Mouse (Mus musculus) limb, embryonic 14.5 days (tissue): Measurements from ENCODE around the gene Katnal1. TPM values are rescaled to one million over a fixed set of nuclear protein-coding genes. Genes with fewer than 3 reads are reported as not detected.

Source experiments
- ATAC-seq: fragments of 200-750 bp; cut with Nextera tagmentation; 2 replicates; pipeline ENCODE4 v1.8.0; 2017; ENCODE audit warnings: low read depth, moderate number of reproducible peaks, moderate TSS enrichment; ENCODE audit not compliant: low FRiP score
- DNase-seq: peaks from one replicate; pipeline ENCODE4 v3.0.0-alpha.2; 2015; ENCODE audit warnings: low spot score
- H3K27ac ChIP-seq: fragments of 300-500 bp; sonication (generic); replicated peaks from 2 replicates; pipeline ENCODE4 v1.5.1; 2014; ENCODE audit warnings: low read depth, mild to moderate bottlenecking, low read length, moderate library complexity, mixed read lengths
- H3K27me3 ChIP-seq: fragments of 300-500 bp; sonication (generic); 2 replicates; pipeline ENCODE4 v1.6.1; 2014; ENCODE audit warnings: low read length, mixed read lengths; ENCODE audit not compliant: control insufficient read depth, insufficient read depth
- H3K36me3 ChIP-seq: fragments of 300-500 bp; sonication (generic); 2 replicates; pipeline ENCODE4 v1.6.1; 2014; ENCODE audit warnings: mild to moderate bottlenecking, low read length, moderate library complexity, mixed read lengths; ENCODE audit not compliant: control insufficient read depth, insufficient read depth
- H3K4me1 ChIP-seq: fragments of 300-500 bp; sonication (generic); 2 replicates; pipeline ENCODE4 v1.6.1; 2014; ENCODE audit warnings: antibody characterized with exemption, low read length, mixed read lengths; ENCODE audit not compliant: control insufficient read depth, insufficient read depth
- H3K4me2 ChIP-seq: fragments of 300-500 bp; sonication (generic); replicated peaks from 2 replicates; pipeline ENCODE4 v1.6.1; 2014; ENCODE audit warnings: low read depth, mild to moderate bottlenecking, low read length, moderate library complexity; ENCODE audit not compliant: severe bottlenecking
- H3K4me3 ChIP-seq: fragments of 300-500 bp; sonication (generic); replicated peaks from 2 replicates; pipeline ENCODE4 v1.5.1; 2014; ENCODE audit warnings: low read length
- H3K9ac ChIP-seq: fragments of 300-500 bp; sonication (generic); 2 replicates; pipeline ENCODE4 v1.6.1; 2014; ENCODE audit warnings: mild to moderate bottlenecking, low read depth, low read length, moderate library complexity; ENCODE audit not compliant: severe bottlenecking
- H3K9me3 ChIP-seq: fragments of 300-500 bp; sonication (generic); 2 replicates; pipeline ENCODE4 v1.6.1; 2016; ENCODE audit warnings: low read length; ENCODE audit not compliant: control insufficient read depth
- POLR2A ChIP-seq: fragments of 200-500 bp; IDR thresholded peaks from 2 replicates; pipeline ENCODE4 v1.8.0; 2012; ENCODE audit warnings: inconsistent platforms, mild to moderate bottlenecking, moderate library complexity, borderline replicate concordance; ENCODE audit not compliant: insufficient read depth, insufficient read length; ENCODE audit errors: extremely low read depth
- WGBS: fragments of 180-500 bp; shearing (Covaris S2); extraction: QIAGEN DNeasy Blood & Tissue Kit; methylation state at CpG from one replicate; pipeline ENCODE4 v1.1.7; 2014; 5-methylcytosine and 5-hydroxymethylcytosine counted together
- polyA plus RNA-seq, 2 experiments: library from polyadenylated mRNA; depleted of rRNA in 1 of 2; stranded (reverse) in 1 of 2; unstranded in 1 of 2; fragments of >200 nt; fragmentation: Nextera tagmentation in 1 of 2; extraction: Ambion mirVana in 1 of 2; gene quantifications; 2 replicates each; pipeline versions ENCODE4 v1.2.1 to v1.2.3; 2012 to 2014

The Katnal1 gene
- polyA plus RNA-seq, 2 experiments, result 12.9 to 13.3 TPM

DNA sequence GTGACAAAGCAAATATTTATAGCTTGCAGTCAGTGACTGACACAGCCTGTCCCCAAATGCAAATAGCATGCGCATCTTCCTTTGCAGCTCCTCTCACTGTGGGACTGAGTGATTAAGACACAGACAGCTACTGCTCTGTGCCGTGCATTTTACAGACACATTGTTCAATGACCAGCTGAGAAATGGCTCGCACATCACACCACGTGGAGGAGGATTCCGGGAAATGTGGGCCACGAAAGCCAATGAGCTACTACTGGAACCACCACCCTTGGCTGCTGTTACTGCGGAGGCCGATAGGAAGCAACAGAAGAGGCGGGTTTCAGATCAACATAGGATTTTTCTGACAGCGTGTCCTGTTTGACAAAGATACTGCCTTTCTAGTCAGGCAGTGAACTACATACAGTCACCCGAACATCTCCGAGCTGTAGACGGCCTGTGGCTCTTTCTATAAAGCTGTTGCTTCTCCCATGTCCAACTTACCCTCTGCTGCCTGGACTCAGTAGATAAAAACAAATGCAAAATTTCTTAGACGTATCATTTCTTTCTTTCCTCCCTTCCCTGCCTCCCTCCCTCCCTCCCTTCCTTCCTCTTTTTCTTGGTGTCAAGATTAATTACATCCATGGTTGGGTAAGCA is 31.9 kb downstream of the Katnal1 start:
- TF ChIP-seq POLR2A, result no peak
- Histone ChIP-seq H3K4me2 (no peak overlapping the region), H3K27ac (no peak overlapping the region), H3K9me3 (no peaks in the 10 kb centered on the region), H3K9ac (no peak overlapping the region), H3K4me3 (no peak overlapping the region), H3K4me1 (no peaks in the 10 kb centered on the region), H3K36me3 (peaks cover 34% of the 10 kb centered on the region), H3K27me3 (no peaks in the 10 kb centered on the region)
- DNase-seq (no peak), ATAC-seq (no peak)
- WGBS, result 74% methylated on average over 14 of the region's 14 CpGs

DNA sequence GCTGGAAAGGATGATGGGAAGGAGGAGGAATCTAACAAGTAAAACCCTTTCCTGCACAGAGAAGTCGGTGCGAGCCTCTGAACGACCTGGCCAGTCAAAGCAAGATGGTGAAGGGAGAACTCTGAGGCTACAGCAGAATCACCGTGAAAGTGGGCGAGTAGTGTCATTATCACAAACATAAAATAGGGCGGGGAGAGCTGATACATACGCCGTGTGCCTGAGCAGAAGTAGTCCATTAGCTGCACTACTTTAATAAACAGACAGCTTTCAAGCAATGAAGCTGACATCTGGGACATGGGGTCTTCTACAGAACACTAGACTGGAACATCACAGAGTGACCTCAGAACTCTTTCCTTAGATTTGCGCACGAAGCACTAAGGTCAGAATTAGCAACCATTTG is 32.6 kb downstream of the Katnal1 start:
- DNase-seq, result no peak
- Histone ChIP-seq H3K36me3 (peaks cover 36% of the 10 kb centered on the region), H3K4me2 (no peak overlapping the region), H3K4me1 (no peaks in the 10 kb centered on the region), H3K9ac (no peak overlapping the region), H3K27ac (no peak overlapping the region), H3K9me3 (no peaks in the 10 kb centered on the region), H3K27me3 (no peaks in the 10 kb centered on the region), H3K4me3 (no peak overlapping the region)
- no peak for ATAC-seq
- WGBS, result 87% methylated on average over 10 of the region's 10 CpGs
- no peak for TF ChIP-seq POLR2A

DNA sequence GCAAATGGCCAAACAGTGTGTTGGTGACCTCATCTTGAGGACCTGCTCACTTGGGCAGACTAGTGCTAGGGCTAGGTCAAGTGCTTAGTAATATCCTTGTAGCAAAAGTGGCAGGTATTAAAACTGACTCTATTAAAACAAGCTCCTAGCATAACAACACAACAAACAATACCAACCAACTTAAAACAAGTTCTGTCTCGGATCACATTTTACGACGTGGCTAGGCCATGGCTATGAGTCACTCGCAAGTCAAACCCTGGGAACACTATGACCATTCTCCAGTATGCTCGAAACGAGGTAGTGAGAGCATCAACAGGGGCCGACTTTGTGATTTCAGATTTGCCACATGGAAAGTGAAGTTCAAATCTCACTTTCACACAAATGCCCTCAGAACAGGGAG is 33.3 kb downstream of the Katnal1 start:
- Histone ChIP-seq H3K9ac (no peak overlapping the region), H3K36me3 (peaks cover 38% of the 10 kb centered on the region), H3K9me3 (no peaks in the 10 kb centered on the region), H3K4me3 (no peak overlapping the region), H3K4me2 (no peak overlapping the region), H3K4me1 (no peaks in the 10 kb centered on the region), H3K27ac (no peak overlapping the region), H3K27me3 (no peaks in the 10 kb centered on the region)
- ATAC-seq (no peak), DNase-seq (no peak)
- no peak for TF ChIP-seq POLR2A
- 64% methylated on average over 7 of the region's 7 CpGs for WGBS

GRCm38 (mm10) chr5:148895034-148895433 is 34.1 kb downstream of the Katnal1 start:
- 44% methylated on average over 5 of the region's 5 CpGs for WGBS
- TF ChIP-seq POLR2A, result no peak
- no peak for ATAC-seq
- Histone ChIP-seq H3K4me1 (no peaks in the 10 kb centered on the region), H3K9me3 (no peaks in the 10 kb centered on the region), H3K4me2 (no peak overlapping the region), H3K36me3 (peaks cover 42% of the 10 kb centered on the region), H3K27ac (no peak overlapping the region), H3K4me3 (no peak overlapping the region), H3K9ac (no peak overlapping the region), H3K27me3 (no peaks in the 10 kb centered on the region)
- no peak for DNase-seq

GRCm38 (mm10) chr5:148890237-148890636 is 38.9 kb downstream of the Katnal1 start:
- 94% methylated on average over 4 of the region's 4 CpGs for WGBS
- ATAC-seq, result no peak
- Histone ChIP-seq H3K4me1 (no peaks in the 10 kb centered on the region), H3K9me3 (no peaks in the 10 kb centered on the region), H3K27ac (no peak overlapping the region), H3K4me3 (no peak overlapping the region), H3K9ac (no peak overlapping the region), H3K36me3 (peaks cover 65% of the 10 kb centered on the region), H3K4me2 (no peak overlapping the region), H3K27me3 (no peaks in the 10 kb centered on the region)
- DNase-seq, result no peak
- no peak for TF ChIP-seq POLR2A

DNA sequence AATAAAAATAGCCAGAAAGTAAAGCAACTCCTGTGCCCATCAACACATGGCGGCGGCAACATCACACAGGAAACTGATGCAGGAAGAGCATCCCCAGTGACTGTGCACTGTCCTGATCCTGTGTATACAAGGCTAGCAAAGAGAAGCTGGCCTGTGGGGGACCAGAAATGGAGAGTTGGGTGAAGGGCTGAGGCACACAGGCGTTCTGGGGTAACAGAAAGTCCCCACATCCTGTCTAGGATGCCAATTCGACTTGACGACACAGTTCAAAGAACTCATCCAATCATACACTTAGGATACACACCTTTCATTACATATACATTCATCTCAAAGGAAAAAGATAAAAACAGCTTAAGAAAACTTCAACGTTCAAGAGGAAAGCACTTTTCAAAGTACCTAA is 41.1 kb downstream of the Katnal1 start:
- no peaks in the 10 kb centered on the region for H3K27me3 ChIP-seq
- no peak overlapping the region for H3K4me3 ChIP-seq
- H3K9ac ChIP-seq, result no peak overlapping the region
- no peak for ATAC-seq
- 91% methylated on average over 6 of the region's 6 CpGs for WGBS
- H3K9me3 ChIP-seq, result no peaks in the 10 kb centered on the region
- peaks cover 63% of the 10 kb centered on the region for H3K36me3 ChIP-seq
- DNase-seq, result no peak
- H3K27ac ChIP-seq, result no peak overlapping the region
- H3K4me1 ChIP-seq, result no peaks in the 10 kb centered on the region
- TF ChIP-seq POLR2A, result no peak
- no peak overlapping the region for H3K4me2 ChIP-seq
